Mouse (Mus musculus) kidney, postnatal 36 days (tissue): ENCODE results near the gene Usp37.

Source experiments
- DNase-seq, 2 experiments: peaks; one replicate each; pipeline ENCODE4 v3.0.0; 2021 to 2022; ENCODE audit warnings: mixed read lengths in 2 of 2

Gene Usp37

GRCm38 (mm10) chr1:74397268-74397918 is 146.7 kb downstream of the Usp37 start:
- peak; percentile 99 to 100 for DNase-seq

GRCm38 (mm10) chr1:74396456-74397222 is 147.4 kb downstream of the Usp37 start:
- peak in 1 of 2 experiments; percentile 43 for DNase-seq

- no peak for DNase-seq
Measured at GRCm38 (mm10) chr1:74395290-74395689, 148.8 kb downstream of the Usp37 start.

GRCm38 (mm10) chr1:74394858-74395257 is 149.2 kb downstream of the Usp37 start:
- DNase-seq = no peak

- no peak for DNase-seq
Measured at GRCm38 (mm10) chr1:74394311-74394710, 149.8 kb downstream of the Usp37 start.

GRCm38 (mm10) chr1:74393697-74394096 is 150.4 kb downstream of the Usp37 start:
- DNase-seq = no peak

- DNase-seq = peak in 1 of 2 experiments; percentile 27
Measured at GRCm38 (mm10) chr1:74393010-74393409, 151.1 kb downstream of the Usp37 start.

GRCm38 (mm10) chr1:74392446-74392994 is 151.6 kb downstream of the Usp37 start:
- peak; percentile 84 to 87 for DNase-seq

GRCm38 (mm10) chr1:74391844-74392441 is 152.1 kb downstream of the Usp37 start:
- peak; percentile 84 to 91 for DNase-seq

- DNase-seq = peak; percentile 98 to 99
Measured at GRCm38 (mm10) chr1:74390924-74391748, 152.9 kb downstream of the Usp37 start, which contains the start of gene Ctdsp1. Gene Ctdsp1, plus strand, starts transcription at chr1:74391509.

GRCm38 (mm10) chr1:74390287-74390906 is 153.7 kb downstream of the Usp37 start:
- peak; percentile 59 to 84 for DNase-seq

- DNase-seq = peak in 1 of 2 experiments; percentile 44
Measured at GRCm38 (mm10) chr1:74389831-74390286, 154.2 kb downstream of the Usp37 start.

GRCm38 (mm10) chr1:74388398-74388920 is 155.6 kb downstream of the Usp37 start:
- DNase-seq = no peak

- DNase-seq = no peak
Measured at GRCm38 (mm10) chr1:74387386-74387988, 156.6 kb downstream of the Usp37 start.

GRCm38 (mm10) chr1:74386714-74387385 is 157.2 kb downstream of the Usp37 start:
- DNase-seq = peak; percentile 95 to 97

GRCm38 (mm10) chr1:74386363-74386713 is 157.7 kb downstream of the Usp37 start:
- DNase-seq = no peak

- no peak for DNase-seq
Measured at GRCm38 (mm10) chr1:74385531-74385930, 158.6 kb downstream of the Usp37 start.
